Mouse (Mus musculus) T-helper 2 cell (primary cell): ENCODE results near the gene Ets1.

Experiments
- in situ Hi-C: fragments of 300-600 bp; cut with MboI, MseI; formaldehyde crosslinking; loops from one replicate; pipeline ENCODE4 v1.15.1; 2025; ENCODE audit warnings: high pct_unique_total_duplicates

Gene Ets1

DNA sequence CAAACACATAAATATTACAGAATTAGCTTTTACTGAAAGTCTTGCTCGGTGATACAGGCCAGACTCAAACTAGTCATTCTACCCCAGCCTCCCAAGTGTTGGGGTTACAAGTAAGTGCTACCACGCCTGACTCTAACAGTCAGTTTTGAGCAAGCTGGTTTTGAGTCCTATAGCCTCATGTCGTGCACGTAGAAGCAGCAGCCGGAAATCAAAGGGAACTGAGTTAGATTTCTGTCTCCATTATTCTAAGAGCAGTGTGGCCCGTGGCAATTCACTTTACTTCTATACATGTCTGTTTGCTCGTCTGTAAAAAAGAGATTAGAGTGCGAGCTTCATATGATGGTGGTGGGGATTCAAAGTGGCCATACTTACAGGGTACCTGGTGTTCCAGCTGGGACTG, 25.1 kb downstream of the Ets1 start:
- in situ Hi-C loops = no loop called here

DNA sequence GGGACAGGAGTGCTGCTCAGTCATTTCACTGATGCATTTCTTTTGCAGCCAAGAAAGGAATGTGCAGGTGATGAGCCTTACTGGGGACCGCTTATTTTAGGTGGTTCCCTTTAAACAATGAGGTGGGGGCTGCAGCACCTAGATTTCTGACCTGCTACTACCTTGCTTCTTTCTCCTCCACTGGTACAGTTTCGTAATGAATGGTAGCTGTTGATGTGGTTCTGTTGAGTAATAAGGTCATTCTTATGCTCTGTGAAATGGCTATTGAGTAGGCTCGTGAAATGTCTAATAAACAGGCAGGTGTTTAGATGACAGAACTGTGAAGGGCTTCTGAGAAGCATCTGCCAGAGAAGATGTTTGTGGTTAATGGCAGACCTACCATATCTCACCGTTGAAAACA, 25.5 kb downstream of the Ets1 start:
- in situ Hi-C loops = no loop called here

DNA sequence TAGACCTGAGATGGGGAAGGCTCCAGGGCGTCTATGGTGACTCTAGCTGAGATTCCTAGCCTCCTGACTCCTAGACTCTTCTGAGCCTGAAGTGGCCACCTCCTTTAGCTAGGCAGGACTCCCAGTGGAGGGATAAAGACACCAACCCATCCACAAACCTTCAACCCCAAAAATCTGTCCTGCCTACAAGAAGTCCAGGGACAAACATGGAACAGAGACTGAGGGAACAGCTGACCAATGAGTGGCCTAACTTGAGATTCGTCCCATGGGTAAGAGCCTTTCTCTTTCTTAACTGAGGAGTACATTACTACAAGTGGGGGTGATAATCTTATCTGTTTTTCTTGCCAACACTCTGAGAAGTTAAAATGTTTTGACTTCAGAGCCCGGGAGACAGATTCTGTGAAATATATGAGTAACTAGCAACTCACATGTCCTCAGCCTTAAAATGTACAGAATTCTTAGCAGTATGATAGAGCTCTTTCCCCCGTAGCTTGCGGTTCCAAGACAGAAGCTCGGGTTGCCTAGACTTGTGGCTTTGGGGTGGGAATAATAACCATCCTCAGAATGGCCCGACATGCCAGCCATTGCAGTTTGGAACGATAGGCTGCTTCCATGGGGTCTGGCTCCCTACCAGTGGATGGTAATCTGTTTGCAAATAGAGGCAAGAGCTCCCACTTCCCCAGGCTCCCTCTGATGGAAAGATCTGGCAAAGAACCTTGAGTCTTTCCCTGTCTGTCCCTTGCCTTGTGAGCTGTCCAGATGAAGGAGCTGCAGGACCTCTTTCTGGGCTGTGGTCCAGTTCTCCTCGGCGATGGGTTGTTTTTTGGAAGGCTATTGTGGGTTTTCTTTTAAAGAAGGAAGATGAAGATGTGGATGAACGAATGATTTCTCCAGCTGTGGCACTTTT, 30.8 kb downstream of the Ets1 start:
- in situ Hi-C loops = no loop called here

DNA sequence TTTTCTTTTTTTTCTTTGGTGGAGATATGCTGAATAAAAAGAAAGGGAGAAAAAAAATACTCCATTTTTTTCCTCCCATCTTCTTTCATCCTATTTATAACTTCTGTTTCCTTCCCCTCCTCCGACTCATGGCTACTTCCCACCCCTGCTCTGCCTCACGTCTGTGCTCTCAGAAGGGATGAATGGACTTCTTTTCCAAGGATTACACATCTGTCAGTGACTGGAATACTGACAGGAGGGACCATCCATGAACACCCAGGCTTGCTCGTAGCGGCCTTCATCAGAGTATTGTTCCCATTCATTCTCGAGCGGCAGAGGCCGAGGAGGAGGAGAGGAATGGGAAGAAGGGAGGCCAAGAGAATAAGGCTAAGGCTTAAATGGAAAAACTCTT, 31.5 kb downstream of the Ets1 start:
- in situ Hi-C loops = no loop called here

DNA sequence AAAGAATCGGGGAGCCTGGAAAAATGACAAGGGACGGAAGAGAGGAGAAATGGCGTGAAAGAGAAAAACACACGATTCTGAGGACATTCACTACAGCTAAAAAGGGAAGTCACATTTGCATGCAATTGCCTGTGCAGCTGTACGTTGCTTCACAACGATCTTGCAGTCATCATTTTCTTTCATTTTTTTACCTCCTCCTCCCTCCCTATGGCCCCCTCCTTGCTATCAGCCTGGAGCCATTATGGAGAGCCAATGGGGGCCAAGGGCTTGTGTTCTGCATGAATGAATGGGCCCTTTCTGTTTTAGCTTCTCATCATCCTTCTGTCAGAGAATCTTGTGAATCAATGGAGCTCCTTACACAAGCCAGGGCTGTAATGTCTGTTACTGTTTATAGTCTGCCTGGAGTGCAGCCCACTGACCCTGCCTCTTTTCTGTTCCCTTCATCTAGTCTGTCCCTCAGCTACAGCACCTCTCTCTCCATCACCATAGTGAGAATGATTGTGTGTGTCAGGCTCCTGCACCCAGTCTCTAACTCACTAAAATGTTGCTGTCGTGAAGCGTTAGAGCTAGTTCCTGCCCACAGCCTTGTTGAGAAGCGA, 32.2 kb downstream of the Ets1 start:
- in situ Hi-C loops = no loop called here

GRCm38 (mm10) chr9:32669397-32669796, 33.4 kb downstream of the Ets1 start:
- in situ Hi-C loops = no loop called here

- in situ Hi-C loops = loop anchor here (5.0 kb wide), 1 partner anchor 75 kb away; no protein-coding TSS in a partner anchor
Measured at GRCm38 (mm10) chr9:32671970-32672859, 36.2 kb downstream of the Ets1 start.

- in situ Hi-C loops = loop anchor here (5.0 kb wide), 1 partner anchor 77 kb away; no protein-coding TSS in a partner anchor
Measured at GRCm38 (mm10) chr9:32673923-32674322, 37.9 kb downstream of the Ets1 start.

DNA sequence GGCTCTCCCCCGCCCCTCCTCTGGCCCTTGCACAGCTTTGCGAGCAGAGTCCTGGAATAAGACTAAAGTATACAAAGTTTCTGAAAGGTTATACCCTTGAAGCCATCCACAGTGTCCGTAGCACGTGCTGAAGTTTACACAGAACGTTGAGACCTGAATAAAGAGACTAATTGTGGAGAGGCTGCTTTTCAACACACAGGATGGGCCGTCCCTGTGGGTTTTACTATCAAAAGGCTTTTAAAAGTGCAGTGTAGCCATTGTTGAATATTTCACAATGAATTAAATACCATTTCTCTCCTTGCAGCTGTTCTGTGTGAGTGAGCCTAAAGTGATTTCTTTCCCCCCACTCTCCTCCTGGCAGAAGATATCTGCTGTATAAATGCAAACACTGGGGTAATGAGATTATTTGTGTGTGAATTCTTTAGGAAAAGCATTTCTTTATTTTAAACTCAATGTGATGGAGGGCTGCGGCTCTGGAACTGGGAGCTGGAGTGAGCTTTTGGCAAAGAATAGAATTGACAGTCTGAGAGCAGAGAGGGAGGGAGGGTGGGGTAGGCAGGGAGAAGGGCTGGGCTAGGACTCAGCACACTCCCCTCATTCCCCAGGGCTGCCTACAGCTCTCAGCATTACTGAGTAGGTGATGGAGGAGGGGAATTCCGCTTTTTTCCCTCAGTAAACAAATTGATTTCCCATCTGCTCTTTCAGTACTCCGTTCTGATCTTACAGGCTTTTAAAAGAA, 39.8 kb downstream of the Ets1 start:
- in situ Hi-C loops = no loop called here

- in situ Hi-C loops = no loop called here
Measured at GRCm38 (mm10) chr9:32676480-32676879, 40.5 kb downstream of the Ets1 start.

- in situ Hi-C loops = no loop called here
Measured at GRCm38 (mm10) chr9:32677646-32678045, 41.6 kb downstream of the Ets1 start.

GRCm38 (mm10) chr9:32678120-32678757, 42.2 kb downstream of the Ets1 start:
- in situ Hi-C loops = no loop called here

- in situ Hi-C loops = no loop called here
Measured at GRCm38 (mm10) chr9:32679531-32679930, 43.5 kb downstream of the Ets1 start.

DNA sequence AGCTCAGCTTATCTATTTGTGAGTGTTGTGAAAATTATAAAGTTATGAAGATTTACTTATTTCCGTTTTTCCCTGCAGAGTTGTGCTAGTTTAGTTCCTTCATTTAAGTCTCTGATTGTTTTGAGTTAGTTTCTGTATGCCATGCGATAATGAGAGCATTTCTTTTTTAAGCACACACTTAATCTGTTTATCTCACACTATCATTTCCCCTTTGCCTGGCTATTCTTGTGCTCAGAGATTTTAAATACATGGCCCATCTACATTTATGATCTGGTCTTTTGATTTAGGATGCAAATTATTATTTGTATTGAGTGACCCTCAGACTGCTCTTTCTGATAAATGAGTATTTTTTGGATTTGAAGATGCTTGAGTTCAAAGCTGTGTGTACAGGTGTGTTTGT, 44.2 kb downstream of the Ets1 start:
- in situ Hi-C loops = no loop called here

- in situ Hi-C loops = no loop called here
Measured at GRCm38 (mm10) chr9:32685793-32686558, 50.0 kb downstream of the Ets1 start.

DNA sequence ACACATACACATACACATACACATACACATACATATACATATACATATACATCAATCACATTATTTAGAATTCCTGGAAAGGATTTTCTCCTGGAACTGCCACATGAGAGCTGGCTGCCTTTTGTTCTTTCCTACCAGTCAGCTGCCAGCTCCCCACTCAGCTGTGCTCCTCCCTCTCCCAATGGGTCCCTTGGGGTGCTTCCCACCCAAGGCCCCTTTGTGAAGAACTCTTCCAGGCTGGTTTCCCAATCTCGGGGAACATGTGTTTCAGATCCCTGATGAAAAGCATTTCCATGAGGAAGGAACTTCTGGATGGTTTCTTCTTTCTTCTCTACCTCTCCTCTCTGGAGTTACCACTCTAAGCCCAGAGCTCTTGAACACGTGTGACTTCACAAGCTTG, 52.3 kb downstream of the Ets1 start:
- in situ Hi-C loops = no loop called here

DNA sequence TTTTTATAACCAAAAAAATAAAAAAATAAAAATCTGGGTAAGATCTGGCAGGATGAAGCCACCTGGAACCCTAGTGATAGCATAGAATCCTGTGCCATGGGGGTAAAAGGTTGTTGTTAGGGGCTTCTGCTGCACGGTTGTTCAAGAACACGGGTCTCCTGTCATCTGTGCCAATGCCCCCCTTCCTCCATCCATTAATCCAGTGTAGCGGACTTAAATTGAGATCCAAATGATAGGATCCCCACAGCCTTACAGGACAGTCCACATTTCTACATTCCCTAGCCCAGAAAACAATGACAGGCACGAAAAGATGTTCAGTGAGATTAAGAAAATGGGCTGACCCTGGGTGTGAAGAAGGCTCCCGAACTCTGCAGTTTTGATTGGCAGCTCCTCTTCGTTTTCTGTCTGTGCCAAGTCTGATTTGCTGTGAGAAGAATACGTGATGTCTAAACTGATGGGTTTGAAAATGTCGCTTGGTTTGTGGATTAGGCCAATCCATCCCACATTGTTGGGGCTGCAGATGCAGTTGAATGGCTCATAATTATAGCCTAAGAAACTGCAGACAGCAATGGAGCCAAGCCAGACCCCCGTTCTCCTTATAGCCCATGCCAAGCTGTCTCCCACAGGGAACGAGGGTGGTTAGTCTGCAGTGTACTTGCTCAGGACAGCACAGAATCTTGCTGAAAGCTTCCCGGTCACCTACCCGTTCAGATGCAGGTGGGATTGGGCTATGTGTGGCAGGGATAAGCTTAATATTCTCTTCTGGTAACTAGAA, 55.3 kb downstream of the Ets1 start:
- in situ Hi-C loops = no loop called here

DNA sequence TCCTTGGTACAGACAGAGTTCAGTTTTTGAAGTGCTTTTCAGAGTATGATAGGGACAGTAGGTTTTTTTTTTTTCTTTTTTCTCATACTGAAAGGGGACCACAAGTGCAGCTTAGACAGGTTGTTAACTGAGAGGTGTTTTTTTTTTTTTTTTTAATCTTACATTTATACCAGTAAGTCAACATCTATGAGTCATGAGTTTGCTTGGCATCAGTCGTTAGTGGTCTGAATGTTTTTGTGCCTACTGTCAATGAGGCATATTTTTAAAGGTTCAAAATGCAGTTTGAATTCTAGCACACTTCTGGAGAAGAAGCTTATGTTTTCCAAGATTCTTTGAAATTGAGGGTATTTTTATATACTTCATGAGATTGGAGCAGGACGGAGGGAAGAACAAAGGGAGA, 56.9 kb downstream of the Ets1 start:
- in situ Hi-C loops = no loop called here

DNA sequence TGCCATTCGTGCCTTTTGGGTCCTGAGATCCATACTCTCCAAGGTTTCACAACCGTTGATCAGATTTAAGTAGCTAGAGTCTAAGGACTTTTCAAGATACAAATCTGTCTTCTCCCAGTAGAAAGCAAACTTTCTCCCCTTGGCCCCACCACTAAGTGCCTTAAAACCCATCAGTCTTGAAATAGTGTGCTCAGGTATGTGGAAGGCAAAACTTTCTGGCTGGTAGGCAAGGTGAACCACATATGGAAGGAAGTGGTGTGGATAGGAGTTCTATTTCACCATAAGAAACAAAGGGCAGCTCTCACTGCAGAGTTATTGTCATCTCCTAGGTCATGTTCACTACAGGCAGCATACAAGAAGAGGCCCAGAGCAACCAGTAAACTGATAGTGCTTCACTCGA, 57.4 kb downstream of the Ets1 start:
- in situ Hi-C loops = no loop called here
